Mouse (Mus musculus) hindbrain, postnatal 0 days (tissue): ENCODE measurements around the gene Rps21. TPM values are rescaled to one million over a fixed set of nuclear protein-coding genes. Genes with fewer than 3 reads are reported as not detected.

Experiments
- ATAC-seq: fragments of 200-750 bp; cut with Nextera tagmentation; 2 replicates; pipeline ENCODE4 v1.8.0; 2017; ENCODE audit warnings: mild to moderate bottlenecking, moderate TSS enrichment, moderate library complexity
- DNase-seq: peaks from one replicate; pipeline ENCODE4 v3.0.0-alpha.2; 2015; ENCODE audit warnings: low spot score
- H3K27ac ChIP-seq: fragments of 300-500 bp; sonication (generic); 2 replicates; pipeline ENCODE4 v1.5.1; 2014; ENCODE audit warnings: mild to moderate bottlenecking
- H3K27me3 ChIP-seq: fragments of 300-500 bp; sonication (generic); 2 replicates; pipeline ENCODE4 v1.6.1; 2014; ENCODE audit warnings: low read length, mixed read lengths; ENCODE audit not compliant: insufficient read depth
- H3K36me3 ChIP-seq: fragments of 300-500 bp; sonication (generic); 2 replicates; pipeline ENCODE4 v1.6.1; 2014; ENCODE audit warnings: low read length, mixed read lengths; ENCODE audit not compliant: insufficient read depth
- H3K4me1 ChIP-seq: fragments of 300-500 bp; sonication (generic); 2 replicates; pipeline ENCODE4 v1.6.1; 2014; ENCODE audit warnings: antibody characterized with exemption, low read length, mixed read lengths; ENCODE audit not compliant: insufficient read depth
- H3K4me2 ChIP-seq: fragments of 300-500 bp; sonication (generic); 2 replicates; pipeline ENCODE4 v1.6.1; 2014; ENCODE audit warnings: low read depth, mild to moderate bottlenecking, low read length, moderate library complexity, mixed read lengths
- H3K4me3 ChIP-seq: fragments of 300-500 bp; sonication (generic); 2 replicates; pipeline ENCODE4 v1.5.1; 2014; ENCODE audit warnings: low read length
- H3K9ac ChIP-seq: fragments of 300-500 bp; sonication (generic); replicated peaks from 2 replicates; pipeline ENCODE4 v1.6.1; 2014; ENCODE audit warnings: mild to moderate bottlenecking, low read length, moderate library complexity, mixed read lengths
- H3K9me3 ChIP-seq: fragments of 300-500 bp; sonication (generic); 2 replicates; pipeline ENCODE4 v1.6.1; 2016; ENCODE audit warnings: low read length, mixed read lengths
- CTCF ChIP-seq: IDR thresholded peaks from 2 replicates; pipeline ENCODE4 v1.5.1; 2016; ENCODE audit warnings: antibody characterized with exemption, control low read depth, low read depth
- WGBS: fragments of 180-500 bp; shearing (Covaris S2); extraction: QIAGEN DNeasy Blood & Tissue Kit; methylation state at CpG from one replicate; pipeline ENCODE4 v1.1.7; 2014; 5-methylcytosine and 5-hydroxymethylcytosine counted together
- polyA plus RNA-seq: library from polyadenylated mRNA; unstranded; fragments of >200 nt; fragmentation: Nextera tagmentation; extraction: Ambion mirVana; gene quantifications from 2 replicates; pipeline ENCODE4 v1.2.1, GENCODE M21; 2015
- total RNA-seq: library from RNA; depleted of rRNA; stranded (reverse); fragments of >200 nt; gene quantifications from 2 replicates; pipeline ENCODE4 v1.2.3, GENCODE M21; 2014

The Rps21 gene
- total and polyA plus RNA-seq, 2 experiments from 2014 or later, result 465 to 857 TPM

DNA sequence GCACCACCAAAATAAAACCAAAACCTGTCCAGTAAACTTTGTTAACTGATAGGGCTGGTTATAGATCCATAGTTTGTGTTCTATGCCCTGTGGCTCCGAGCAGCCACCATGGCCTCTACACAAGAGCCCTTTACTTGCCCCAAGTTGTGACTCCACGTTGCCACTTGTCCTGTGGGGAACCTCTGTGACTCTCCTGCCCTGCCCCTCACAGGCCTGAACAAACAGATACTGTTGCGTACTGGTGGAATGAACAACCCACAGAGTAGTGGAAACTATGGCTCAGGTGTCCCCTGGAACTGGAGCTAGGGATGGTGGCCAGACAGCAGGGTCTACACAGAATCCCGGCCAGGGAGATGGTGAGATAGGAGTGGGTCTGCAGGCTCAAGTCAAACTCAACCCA, 21.4 kb upstream of the Rps21 start:
- 90% methylated on average over 4 of the region's 4 CpGs for WGBS
- TF ChIP-seq CTCF, result no peak

DNA sequence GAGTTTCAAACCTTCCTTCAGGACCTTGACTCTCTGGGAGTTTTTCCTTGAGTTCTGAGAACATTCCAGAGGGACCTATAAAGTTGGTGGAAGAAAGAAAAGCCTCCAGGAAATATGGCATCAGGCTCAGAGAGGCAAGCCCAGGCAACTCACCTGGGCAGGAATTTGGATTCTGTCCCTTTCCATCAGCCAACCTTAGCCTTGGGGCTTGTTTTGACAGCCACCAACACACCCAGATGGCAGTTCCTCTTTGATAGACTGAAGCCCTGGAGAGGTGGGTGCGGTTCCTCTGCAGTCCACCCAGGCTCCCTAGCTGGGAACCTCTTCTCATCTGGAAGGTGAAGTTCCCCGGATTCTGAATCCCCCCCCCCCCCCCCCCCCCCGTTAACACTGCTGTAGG, 20.7 kb upstream of the Rps21 start:
- Histone ChIP-seq H3K9ac (no peak overlapping the region), H3K4me3 (no peak overlapping the region), H3K27me3 (no peaks in the 10 kb centered on the region), H3K4me1 (no peaks in the 10 kb centered on the region), H3K27ac (no peak overlapping the region), H3K4me2 (no peak overlapping the region), H3K36me3 (no peaks in the 10 kb centered on the region), H3K9me3 (no peaks in the 10 kb centered on the region)
- DNase-seq, result no peak
- TF ChIP-seq CTCF, result no peak
- ATAC-seq, result no peak
- WGBS, result 47% methylated on average over 3 of the region's 3 CpGs

More for the DNA sequence above, 21.4 kb upstream of the Rps21 start:
- ATAC-seq (no peak), DNase-seq (no peak)
- Histone ChIP-seq H3K9ac (no peak overlapping the region), H3K27me3 (no peaks in the 10 kb centered on the region), H3K4me2 (no peak overlapping the region), H3K4me3 (no peak overlapping the region), H3K4me1 (no peaks in the 10 kb centered on the region), H3K9me3 (no peaks in the 10 kb centered on the region), H3K36me3 (no peaks in the 10 kb centered on the region), H3K27ac (no peak overlapping the region)

DNA sequence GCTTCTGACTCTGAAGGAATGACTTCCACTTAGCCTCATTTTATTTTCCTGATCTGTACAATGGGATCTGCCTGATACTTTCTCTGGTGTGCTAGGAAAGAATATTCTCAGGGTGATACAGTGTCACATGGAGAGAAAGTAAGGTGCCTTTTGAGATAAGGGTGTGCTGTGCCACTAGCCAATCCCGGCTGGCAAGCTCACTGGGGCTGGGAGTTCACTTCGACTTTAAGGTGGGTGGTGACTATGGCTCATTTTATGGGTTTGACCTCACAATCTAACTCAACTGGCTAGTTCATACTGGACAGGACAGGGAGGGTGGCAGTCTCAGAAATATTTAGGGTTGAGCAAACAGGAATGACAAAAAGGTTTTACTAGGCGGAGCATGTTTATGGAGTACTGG, 20.2 kb upstream of the Rps21 start:
- Histone ChIP-seq H3K9ac (no peak overlapping the region), H3K27me3 (no peaks in the 10 kb centered on the region), H3K4me2 (no peak overlapping the region), H3K4me3 (no peak overlapping the region), H3K9me3 (no peaks in the 10 kb centered on the region), H3K36me3 (no peaks in the 10 kb centered on the region), H3K27ac (no peak overlapping the region), H3K4me1 (no peaks in the 10 kb centered on the region)
- TF ChIP-seq CTCF, result no peak
- WGBS, result 91% methylated on average over 3 of the region's 3 CpGs
- DNase-seq (no peak), ATAC-seq (no peak)

DNA sequence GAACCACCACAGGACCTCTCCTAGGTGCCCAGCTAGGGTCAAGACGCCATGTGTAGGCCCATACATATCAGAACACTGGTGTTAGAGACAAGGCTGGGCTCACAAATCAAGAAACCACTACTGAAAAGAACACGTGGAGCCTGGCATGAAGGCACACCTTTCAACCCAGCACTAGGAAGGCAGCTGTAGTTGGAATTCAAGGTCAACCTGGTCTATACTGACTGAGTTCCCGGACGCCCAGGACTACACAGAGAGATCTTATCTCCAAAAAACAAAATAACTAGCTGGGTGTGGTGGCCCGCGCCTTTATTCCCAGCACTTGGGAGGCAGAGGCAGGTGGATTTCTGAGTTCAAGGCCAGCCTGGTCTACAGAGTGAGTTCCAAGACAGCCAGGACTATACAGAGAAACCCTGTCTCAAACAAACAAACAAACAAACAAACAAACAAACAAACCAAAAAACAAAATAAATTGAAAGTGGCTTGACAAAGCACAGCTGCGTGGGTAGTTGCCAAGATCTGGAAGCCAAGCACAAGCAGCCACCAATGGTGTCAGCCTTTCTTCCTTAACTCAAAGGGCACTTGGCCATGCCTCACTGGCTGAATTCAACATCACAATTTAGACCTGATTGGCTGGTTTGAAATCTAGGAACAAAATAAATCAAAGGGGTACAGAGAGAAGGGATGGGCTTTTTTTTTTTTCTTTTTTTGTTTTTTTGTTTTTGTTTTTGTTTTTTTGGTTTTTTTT, 19.4 kb upstream of the Rps21 start:
- WGBS, result 91% methylated on average over 7 of the region's 7 CpGs
- H3K4me3 ChIP-seq, result no peak overlapping the region
- no peaks in the 10 kb centered on the region for H3K4me1 ChIP-seq
- no peaks in the 10 kb centered on the region for H3K9me3 ChIP-seq
- no peak for DNase-seq
- H3K36me3 ChIP-seq, result no peaks in the 10 kb centered on the region
- no peak overlapping the region for H3K27ac ChIP-seq
- no peak for TF ChIP-seq CTCF
- no peaks in the 10 kb centered on the region for H3K27me3 ChIP-seq
- no peak overlapping the region for H3K9ac ChIP-seq
- H3K4me2 ChIP-seq, result no peak overlapping the region
- no peak for ATAC-seq

DNA sequence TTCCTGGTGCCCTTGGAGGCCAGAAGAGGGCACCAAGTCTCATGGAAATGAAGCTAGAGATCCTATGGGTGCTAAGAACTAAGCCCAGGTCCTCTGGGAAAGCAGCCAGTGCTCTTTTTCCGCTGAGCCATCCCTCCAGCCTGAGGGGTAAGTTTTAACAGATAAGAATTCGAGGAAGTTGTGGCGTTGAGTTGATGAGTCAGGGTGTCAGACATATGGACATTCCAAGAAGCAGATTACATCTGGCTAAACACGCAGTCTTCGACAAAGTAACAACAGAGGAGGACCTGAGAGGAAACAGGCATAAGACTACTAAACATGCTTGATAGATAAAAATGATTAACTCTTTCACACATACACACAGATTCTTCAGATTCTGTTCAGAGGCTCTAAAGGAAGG, 18.6 kb upstream of the Rps21 start:
- no peaks in the 10 kb centered on the region for H3K27me3 ChIP-seq
- H3K27ac ChIP-seq, result no peak overlapping the region
- H3K9ac ChIP-seq, result no peak overlapping the region
- no peak for ATAC-seq
- H3K9me3 ChIP-seq, result no peaks in the 10 kb centered on the region
- no peak for DNase-seq
- H3K4me3 ChIP-seq, result no peak overlapping the region
- 89% methylated on average over 5 of the region's 5 CpGs for WGBS
- H3K4me1 ChIP-seq, result no peaks in the 10 kb centered on the region
- no peak overlapping the region for H3K4me2 ChIP-seq
- TF ChIP-seq CTCF, result no peak
- no peaks in the 10 kb centered on the region for H3K36me3 ChIP-seq

DNA sequence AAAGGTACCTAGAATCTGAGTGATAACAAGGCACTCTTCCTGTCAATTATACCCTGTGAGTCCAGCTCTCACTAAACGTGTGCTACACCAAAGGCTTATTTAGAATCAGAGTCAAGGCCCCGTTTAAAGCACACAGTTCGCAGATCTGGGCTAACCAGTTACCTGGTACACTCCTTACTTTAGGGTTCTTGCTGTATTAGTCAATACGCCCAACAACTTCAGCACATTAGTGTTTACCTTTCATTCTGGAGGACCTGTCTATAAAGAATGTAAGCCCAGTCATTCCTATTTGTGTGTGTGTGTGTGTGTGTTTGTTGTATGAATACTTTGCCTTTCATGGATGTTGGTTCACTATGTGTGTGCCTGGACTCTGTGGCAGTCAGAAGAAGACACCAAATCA, 14.1 kb upstream of the Rps21 start:
- no peak overlapping the region for H3K27ac ChIP-seq
- H3K4me2 ChIP-seq, result no peak overlapping the region
- H3K4me3 ChIP-seq, result no peak overlapping the region
- 96% methylated on average over 4 of the region's 4 CpGs for WGBS
- H3K4me1 ChIP-seq, result no peaks in the 10 kb centered on the region
- no peak for TF ChIP-seq CTCF
- H3K27me3 ChIP-seq, result no peaks in the 10 kb centered on the region
- DNase-seq (no peak), ATAC-seq (no peak)
- no peak overlapping the region for H3K9ac ChIP-seq
- no peaks in the 10 kb centered on the region for H3K36me3 ChIP-seq
- no peaks in the 10 kb centered on the region for H3K9me3 ChIP-seq

DNA sequence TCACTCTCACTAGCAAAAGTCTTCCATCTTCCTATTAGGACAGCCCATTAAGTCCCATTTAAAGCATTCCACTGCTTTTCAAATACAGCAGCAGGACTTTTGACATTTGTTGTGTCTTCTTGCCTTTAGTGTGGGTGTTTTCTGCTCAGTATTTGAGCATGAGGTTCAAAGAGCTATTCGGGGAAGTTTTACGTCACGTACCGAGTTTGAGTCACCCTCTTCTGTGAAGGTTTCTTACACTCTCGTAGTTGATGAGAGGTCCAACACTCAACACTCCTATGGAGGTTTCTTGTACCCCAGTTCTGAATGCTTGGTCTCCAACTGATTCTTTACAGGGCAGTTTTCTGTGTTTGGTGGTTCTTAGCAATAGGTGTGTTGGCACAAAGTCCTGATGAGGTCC, 9.3 kb upstream of the Rps21 start:
- no peak overlapping the region for H3K4me2 ChIP-seq
- TF ChIP-seq CTCF, result no peak
- WGBS, result 93% methylated on average over 5 of the region's 5 CpGs
- H3K4me1 ChIP-seq, result no peaks in the 10 kb centered on the region
- H3K36me3 ChIP-seq, result no peaks in the 10 kb centered on the region
- no peaks in the 10 kb centered on the region for H3K9me3 ChIP-seq
- H3K4me3 ChIP-seq, result no peak overlapping the region
- no peaks in the 10 kb centered on the region for H3K27me3 ChIP-seq
- H3K9ac ChIP-seq, result no peak overlapping the region
- H3K27ac ChIP-seq, result no peak overlapping the region
- ATAC-seq, result no peak
- no peak for DNase-seq
